Mouse (Mus musculus): ENCODE measurements around the gene Eva1c.

GRCm38 (mm10) chr16:90842164-90842563 lies 15.6 kb downstream of the Eva1c start:
- TF ChIP-seq POLR2A (IDR thresholded peaks at IDR 0.05; ENCODE audit: borderline replicate concordance, extremely low read depth, insufficient read depth, insufficient read length, poor library complexity, severe bottlenecking) (no peak), CTCF (IDR thresholded peaks at IDR 0.05; ENCODE audit: borderline replicate concordance, extremely low read depth, insufficient read depth, insufficient read length) (no peak)

All from brain, embryonic 14.5 days (tissue).